Mouse (Mus musculus) forebrain, embryonic 14.5 days (tissue): ENCODE measurements around the gene Polr2l. TPM values are rescaled to one million over a fixed set of nuclear protein-coding genes. Genes with fewer than 3 reads are reported as not detected.

ENCODE experiments used
- ATAC-seq: fragments of 200-750 bp; cut with Nextera tagmentation; 2 replicates; pipeline ENCODE4 v1.8.0; 2017; ENCODE audit warnings: mild to moderate bottlenecking, moderate library complexity
- DNase-seq: peaks from one replicate; pipeline ENCODE4 v3.0.0-alpha.2; 2015; ENCODE audit warnings: low spot score
- H3K27ac ChIP-seq: fragments of 300-500 bp; sonication (generic); 2 replicates; pipeline ENCODE4 v1.5.1; 2014; ENCODE audit warnings: low read depth, mild to moderate bottlenecking, control low read depth, low read length, moderate library complexity
- H3K27me3 ChIP-seq: fragments of 300-500 bp; sonication (generic); replicated peaks from 2 replicates; pipeline ENCODE4 v1.6.1; 2014; ENCODE audit warnings: low read length, control low read depth, mixed read lengths; ENCODE audit not compliant: control insufficient read depth, insufficient read depth
- H3K36me3 ChIP-seq: fragments of 300-500 bp; sonication (generic); 2 replicates; pipeline ENCODE4 v1.6.1; 2014; ENCODE audit warnings: low read length, control low read depth; ENCODE audit not compliant: control insufficient read depth, insufficient read depth
- H3K4me1 ChIP-seq: fragments of 300-500 bp; sonication (generic); 2 replicates; pipeline ENCODE4 v1.6.1; 2014; ENCODE audit warnings: antibody characterized with exemption, low read length, control low read depth; ENCODE audit not compliant: control insufficient read depth, insufficient read depth
- H3K4me2 ChIP-seq: fragments of 300-500 bp; sonication (generic); 2 replicates; pipeline ENCODE4 v1.6.1; 2014; ENCODE audit warnings: mild to moderate bottlenecking, control low read depth, low read length
- H3K4me3 ChIP-seq: fragments of 300-500 bp; sonication (generic); 2 replicates; pipeline ENCODE4 v1.5.1; 2014; ENCODE audit warnings: low read depth, low read length, control low read depth
- H3K9ac ChIP-seq: fragments of 300-500 bp; sonication (generic); 2 replicates; pipeline ENCODE4 v1.6.1; 2014; ENCODE audit warnings: mild to moderate bottlenecking, low read length, control low read depth, moderate library complexity
- H3K9me3 ChIP-seq: fragments of 300-500 bp; sonication (generic); replicated peaks from 2 replicates; pipeline ENCODE4 v1.6.1; 2016; ENCODE audit warnings: low read length, control low read depth, mixed read lengths; ENCODE audit not compliant: control insufficient read depth
- WGBS: fragments of 180-500 bp; shearing (Covaris S2); extraction: QIAGEN DNeasy Blood & Tissue Kit; methylation state at CpG from one replicate; pipeline ENCODE4 v1.1.7; 2014; 5-methylcytosine and 5-hydroxymethylcytosine counted together
- polyA plus RNA-seq: library from polyadenylated mRNA; unstranded; fragments of >200 nt; fragmentation: Nextera tagmentation; extraction: Ambion mirVana; gene quantifications from 2 replicates; pipeline ENCODE4 v1.2.1, GENCODE M21; 2014

Gene Polr2l
- polyA plus RNA-seq, 1 experiment from 2014 or later, result 79.3 TPM

GRCm38 (mm10) chr7:141435856-141436522 is 38.9 kb downstream of the Polr2l start:
- 0 out of 2 replicates have a peak overlapping the region, but pooled peaks have one; percentile 46 for H3K4me3 ChIP-seq
- H3K9ac ChIP-seq, result no peak overlapping the region
- H3K36me3 ChIP-seq, result peaks cover 46% of the 10 kb centered on the region
- peak overlapping the region; percentile 48; the same call in 1 of the 2 replicates for H3K27ac ChIP-seq
- H3K27me3 ChIP-seq, result no peaks in the 10 kb centered on the region
- DNase-seq (no peak), ATAC-seq (no peak)
- H3K4me1 ChIP-seq, result peaks cover 19% of the 10 kb centered on the region
- WGBS, result 77% methylated on average over 9 of the region's 9 CpGs
- peak overlapping the region; percentile 96 for H3K4me2 ChIP-seq
- H3K9me3 ChIP-seq, result no peaks in the 10 kb centered on the region

- H3K4me3 ChIP-seq, result peak overlapping the region; percentile 46
- H3K36me3 ChIP-seq, result peaks cover 52% of the 10 kb centered on the region
- H3K27me3 ChIP-seq, result no peaks in the 10 kb centered on the region
- peaks cover 19% of the 10 kb centered on the region for H3K4me1 ChIP-seq
- 4% methylated on average over 17 of the region's 17 CpGs for WGBS
- DNase-seq, result peak; percentile 67
- ATAC-seq, result peak; percentile 27
- H3K4me2 ChIP-seq, result peak overlapping the region; percentile 96
- no peaks in the 10 kb centered on the region for H3K9me3 ChIP-seq
- peak overlapping the region; percentile 72 for H3K9ac ChIP-seq
- H3K27ac ChIP-seq, result peak overlapping the region; percentile 78
Observed at GRCm38 (mm10) chr7:141435129-141435855, 39.6 kb downstream of the Polr2l start.

GRCm38 (mm10) chr7:141434464-141434863 is 40.5 kb downstream of the Polr2l start:
- DNase-seq, result peak; percentile 85
- Histone ChIP-seq H3K9me3 (no peaks in the 10 kb centered on the region), H3K4me1 (peaks cover 19% of the 10 kb centered on the region), H3K4me2 (peak overlapping the region; percentile 96), H3K27me3 (no peaks in the 10 kb centered on the region), H3K27ac (peak overlapping the region; percentile 78), H3K9ac (peak overlapping the region; percentile 72), H3K4me3 (peak overlapping the region; percentile 46), H3K36me3 (peaks cover 47% of the 10 kb centered on the region)
- ATAC-seq, result peak; percentile 19; the same call in 1 of the 2 replicates
- 12% methylated on average over 8 of the region's 8 CpGs for WGBS

DNA sequence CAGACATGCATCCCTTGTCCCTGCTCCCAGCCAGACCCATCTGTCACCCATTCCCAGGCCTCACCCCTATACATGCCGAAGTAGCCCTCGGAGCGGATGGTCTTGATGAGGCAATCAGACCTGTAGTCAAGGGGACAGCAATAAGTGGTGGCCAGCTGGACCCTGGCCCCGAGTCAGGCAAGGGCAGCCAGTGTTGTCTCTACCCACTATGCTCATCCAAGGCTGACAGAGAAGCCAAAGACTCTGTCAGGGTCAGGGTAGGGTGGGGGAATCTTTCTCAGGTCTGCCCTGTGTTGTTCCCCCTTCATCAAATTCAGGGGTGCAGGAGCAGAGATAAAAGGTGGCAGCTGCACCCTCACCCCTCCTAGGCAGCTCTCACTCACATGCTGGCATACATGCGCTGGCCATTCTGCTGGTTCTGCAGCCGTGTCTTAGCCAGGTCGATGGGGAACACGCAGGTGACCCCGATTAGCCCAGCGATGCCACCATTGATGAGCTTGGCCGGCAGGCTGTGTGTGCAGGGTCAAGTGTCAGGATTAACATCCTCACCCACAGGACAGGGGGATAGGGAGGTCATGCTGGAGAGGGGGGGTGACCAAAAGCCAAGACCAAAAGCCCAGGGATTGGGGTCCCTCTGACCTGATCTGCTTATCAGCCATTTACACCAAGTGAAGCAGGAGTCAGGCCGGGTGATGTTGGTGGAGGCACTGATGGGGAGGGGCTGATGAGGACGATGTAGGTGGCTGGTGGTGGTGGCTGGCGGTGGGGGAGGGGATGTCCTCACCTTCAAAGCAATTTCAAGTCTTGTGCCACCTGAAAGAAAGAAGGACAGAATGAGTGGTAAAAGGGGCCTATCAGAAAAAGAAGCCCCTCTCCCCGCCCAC is 41.2 kb downstream of the Polr2l start:
- H3K4me2 ChIP-seq, result peak overlapping the region; percentile 96
- H3K27me3 ChIP-seq, result no peaks in the 10 kb centered on the region
- H3K4me1 ChIP-seq, result peaks cover 21% of the 10 kb centered on the region
- H3K9ac ChIP-seq, result peak overlapping the region; percentile 72
- ATAC-seq (no peak), DNase-seq (no peak)
- H3K36me3 ChIP-seq, result peaks cover 40% of the 10 kb centered on the region
- peak overlapping the region; percentile 46 for H3K4me3 ChIP-seq
- peak overlapping the region; percentile 78; the same call in 1 of the 2 replicates for H3K27ac ChIP-seq
- H3K9me3 ChIP-seq, result no peaks in the 10 kb centered on the region
- WGBS, result 73% methylated on average over 15 of the region's 15 CpGs

GRCm38 (mm10) chr7:141432741-141433516 is 42.0 kb downstream of the Polr2l start:
- Histone ChIP-seq H3K4me2 (peak overlapping the region; percentile 96), H3K36me3 (peaks cover 35% of the 10 kb centered on the region), H3K9me3 (no peaks in the 10 kb centered on the region), H3K27me3 (no peaks in the 10 kb centered on the region), H3K4me1 (peaks cover 24% of the 10 kb centered on the region), H3K27ac (0 out of 2 replicates have a peak overlapping the region, but pooled peaks have one; percentile 1), H3K4me3 (no peak overlapping the region), H3K9ac (0 out of 2 replicates have a peak overlapping the region, but pooled peaks have one; percentile 21)
- DNase-seq (no peak), ATAC-seq (no peak)
- 86% methylated on average over 6 of the region's 6 CpGs for WGBS

DNA sequence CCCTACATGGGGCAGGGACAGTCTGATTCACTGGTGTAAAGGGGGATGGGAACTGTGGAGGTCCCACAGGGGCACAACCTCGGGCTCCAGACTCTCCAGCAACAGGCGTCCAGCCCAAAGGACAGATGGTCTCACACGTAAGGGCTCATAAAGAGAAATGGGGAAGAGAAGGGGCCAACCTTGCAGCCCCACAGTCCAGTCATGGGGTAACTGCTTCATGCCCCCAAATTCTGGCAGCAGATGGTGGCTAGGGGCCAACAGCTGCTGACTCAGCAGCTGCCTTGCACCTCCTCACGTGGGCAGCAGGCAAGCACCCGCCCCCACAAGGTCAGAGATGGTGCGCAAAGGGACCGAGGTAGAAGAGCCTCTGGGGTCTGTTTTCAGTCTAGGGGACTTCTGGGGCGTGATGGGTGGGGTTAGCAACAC is 42.7 kb downstream of the Polr2l start:
- ATAC-seq (no peak), DNase-seq (no peak)
- H3K4me1 ChIP-seq, result peaks cover 24% of the 10 kb centered on the region
- H3K4me2 ChIP-seq, result no peak overlapping the region
- H3K4me3 ChIP-seq, result no peak overlapping the region
- no peak overlapping the region for H3K27ac ChIP-seq
- H3K36me3 ChIP-seq, result peaks cover 40% of the 10 kb centered on the region
- WGBS, result 88% methylated on average over 8 of the region's 8 CpGs
- no peaks in the 10 kb centered on the region for H3K9me3 ChIP-seq
- H3K9ac ChIP-seq, result no peak overlapping the region
- H3K27me3 ChIP-seq, result no peaks in the 10 kb centered on the region

GRCm38 (mm10) chr7:141431434-141432185 is 43.3 kb downstream of the Polr2l start:
- no peak overlapping the region for H3K4me3 ChIP-seq
- peaks cover 45% of the 10 kb centered on the region for H3K36me3 ChIP-seq
- no peaks in the 10 kb centered on the region for H3K9me3 ChIP-seq
- H3K4me1 ChIP-seq, result peaks cover 24% of the 10 kb centered on the region
- no peak for DNase-seq
- 93% methylated on average over 17 of the region's 19 CpGs for WGBS
- no peak overlapping the region for H3K4me2 ChIP-seq
- H3K27me3 ChIP-seq, result no peaks in the 10 kb centered on the region
- no peak for ATAC-seq
- no peak overlapping the region for H3K9ac ChIP-seq
- H3K27ac ChIP-seq, result no peak overlapping the region
